Mouse (Mus musculus) bone marrow, adult 2 months (tissue): ENCODE results near the gene Samd4.

ENCODE experiments used
- CTCF ChIP-seq: fragments of 200-500 bp; IDR thresholded peaks from 2 replicates; pipeline ENCODE4 v1.5.1; 2011; ENCODE audit warnings: low read length, control low read depth; ENCODE audit not compliant: control insufficient read depth, insufficient read depth
- POLR2A ChIP-seq: fragments of 200-500 bp; IDR thresholded peaks from 2 replicates; pipeline ENCODE4 v1.6.1; 2011; ENCODE audit warnings: low read depth, mild to moderate bottlenecking, control low read depth, low read length, borderline replicate concordance; ENCODE audit not compliant: control insufficient read depth

GRCm38 (mm10) chr14:46914356-46914755 is 31.7 kb downstream of the Samd4 start:
- TF ChIP-seq POLR2A (no peak), CTCF (no peak)
